Mouse (Mus musculus) myocyte (in vitro differentiated cells): Measurements from ENCODE around the gene Amer2.

ENCODE experiments used
- CEBPB ChIP-seq: IDR thresholded peaks from 2 replicates; pipeline ENCODE4 v1.6.1; 2011; ENCODE audit warnings: mild to moderate bottlenecking, moderate library complexity; ENCODE audit not compliant: poor library complexity, insufficient read depth, severe bottlenecking
- E2F4 ChIP-seq: IDR thresholded peaks from one replicate; pipeline ENCODE4 v1.6.1; 2011; ENCODE audit warnings: mild to moderate bottlenecking, control low read depth, moderate library complexity; ENCODE audit not compliant: insufficient read depth
- MAX ChIP-seq: IDR thresholded peaks from one replicate; pipeline ENCODE4 v1.6.1; 2011; ENCODE audit warnings: low read depth, mild to moderate bottlenecking, control low read depth
- MYOD1 ChIP-seq, 3 experiments: IDR thresholded peaks; one replicate each; pipeline ENCODE4 v1.6.1; 2011; ENCODE audit warnings: control low read depth in 2 of 3, low read depth in 2 of 3, mild to moderate bottlenecking in 2 of 3, moderate library complexity in 1 of 3; ENCODE audit not compliant: insufficient read length in 2 of 3, control insufficient read depth in 1 of 3
- POLR2A ChIP-seq: IDR thresholded peaks from one replicate; pipeline ENCODE4 v1.6.1; 2011; ENCODE audit warnings: low read depth, mild to moderate bottlenecking, control low read depth, moderate library complexity; ENCODE audit not compliant: insufficient read length
- POLR2AphosphoS2 ChIP-seq: IDR thresholded peaks from one replicate; pipeline ENCODE4 v1.6.1; 2011; ENCODE audit warnings: low read depth, control low read depth; ENCODE audit not compliant: insufficient read length
- REST ChIP-seq: IDR thresholded peaks from one replicate; pipeline ENCODE4 v1.6.1; 2011; ENCODE audit warnings: mild to moderate bottlenecking, control low read depth, moderate library complexity; ENCODE audit not compliant: insufficient read depth, insufficient read length
- SRF ChIP-seq: IDR thresholded peaks from one replicate; pipeline ENCODE4 v1.6.1; 2011; ENCODE audit warnings: low read depth; ENCODE audit not compliant: control insufficient read depth, insufficient read length
- TCF12 ChIP-seq: IDR thresholded peaks from one replicate; pipeline ENCODE4 v1.6.1; 2011; ENCODE audit warnings: mild to moderate bottlenecking, control low read depth; ENCODE audit not compliant: poor library complexity, insufficient read depth, severe bottlenecking
- TCF3 ChIP-seq: IDR thresholded peaks from one replicate; pipeline ENCODE4 v1.6.1; 2011; ENCODE audit warnings: low read depth, control low read depth; ENCODE audit not compliant: insufficient read length
- USF1 ChIP-seq: IDR thresholded peaks from one replicate; pipeline ENCODE4 v1.6.1; 2011; ENCODE audit warnings: low read depth, mild to moderate bottlenecking, control low read depth, moderate library complexity

GRCm38 (mm10) chr14:60369667-60370315 is 3.3 kb upstream of the Amer2 start:
- TF ChIP-seq POLR2A = no peak
- TF ChIP-seq SRF = no peak
- no peak for TF ChIP-seq TCF3
- no peak for TF ChIP-seq MAX
- no peak for TF ChIP-seq POLR2AphosphoS2
- no peak for TF ChIP-seq MYOD1 (IDR thresholded peaks at IDR 0.05; ENCODE audit: control insufficient read depth in 1 of 3, insufficient read length in 2 of 3, low read depth in 2 of 3)
- no peak for TF ChIP-seq REST
- no peak for TF ChIP-seq USF1
- TF ChIP-seq E2F4 = no peak
- TF ChIP-seq CEBPB = no peak
- TF ChIP-seq TCF12 = no peak
